Mouse (Mus musculus) left cerebral cortex, postnatal 14 days (tissue): Measurements from ENCODE around the gene She. TPM values are rescaled to one million over a fixed set of nuclear protein-coding genes. Genes with fewer than 3 reads are reported as not detected.
"Not testable (repeated sequence)": the region's sequence is repeated elsewhere in the genome, so short reads cannot be mapped to it uniquely, and the experiment has no call there.

Experiments
- DNase-seq, 2 experiments: peaks; one replicate each; pipeline ENCODE4 v3.0.0; 2021 to 2022; ENCODE audit warnings: low spot score in 2 of 2, mixed read lengths in 1 of 2
- intact Hi-C: fragments of 180-260 bp; cut with DNase I; formaldehyde crosslinking; loops from one replicate; pipeline ENCODE4 v1.15.1; 2025
- total RNA-seq, 2 experiments: library from RNA; stranded (reverse); gene quantifications; 2 replicates each; pipeline ENCODE4 v1.2.3; 2021

The She gene
- total RNA-seq, 2 experiments from 2014 or later, result 3.6 to 3.7 TPM

GRCm38 (mm10) chr3:89858888-89859287 lies 27.7 kb downstream of the She start:
- intact Hi-C loops, result loop anchor here (2.0 to 10.0 kb wide), 4 partner anchors 74 to 404 kb away; partner anchors contain the start of genes Adar and Pmvk
- peak; percentile 80 to 95 for DNase-seq

- no peak for DNase-seq
- intact Hi-C loops, result loop anchor here (2.0 to 10.0 kb wide), 4 partner anchors 75 to 405 kb away; partner anchors contain the start of genes Adar and Pmvk
Observed at GRCm38 (mm10) chr3:89859936-89860335, 28.8 kb downstream of the She start.

DNA sequence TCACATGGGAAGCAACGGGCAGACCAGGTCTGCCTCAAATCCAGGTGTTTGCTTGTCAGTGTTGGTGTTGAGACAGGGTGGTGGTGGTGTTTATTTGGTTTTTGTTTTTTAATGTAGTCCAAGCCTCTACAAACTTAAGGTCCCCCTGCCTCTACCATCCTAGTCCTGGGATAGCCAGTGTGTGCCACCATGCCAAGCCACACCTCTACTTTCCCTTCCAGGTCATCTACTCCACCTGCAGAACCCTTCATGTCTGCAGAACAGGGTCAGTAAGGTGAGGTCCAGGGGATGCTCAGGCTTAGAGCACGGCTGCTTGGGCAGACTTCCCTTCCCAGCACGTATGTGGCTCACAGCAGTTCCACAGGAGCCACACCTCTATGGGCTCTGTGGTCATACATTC lies 29.2 kb downstream of the She start:
- DNase-seq, result no peak
- intact Hi-C loops, result no loop called here

DNA sequence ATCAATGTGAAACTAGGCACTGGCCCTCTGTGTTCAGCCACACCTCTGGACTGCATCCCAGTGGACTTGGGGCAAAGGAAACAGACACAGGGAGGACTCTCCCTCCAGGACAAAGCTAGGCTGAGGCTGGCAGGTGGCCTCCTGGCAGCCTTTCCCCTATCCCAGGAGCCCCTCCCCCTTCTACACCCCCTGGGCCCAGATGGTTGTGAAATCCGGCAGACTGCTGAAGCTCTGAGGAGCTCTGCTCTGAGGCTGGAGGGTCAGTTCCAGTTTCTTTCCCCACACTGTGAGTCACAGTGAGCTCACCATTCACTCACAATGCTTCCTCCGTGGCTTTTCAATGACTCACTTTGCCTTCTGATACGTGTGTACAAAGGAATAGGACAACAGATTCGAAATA lies 29.9 kb downstream of the She start:
- peak; percentile 35 to 58 for DNase-seq
- intact Hi-C loops, result no loop called here

DNA sequence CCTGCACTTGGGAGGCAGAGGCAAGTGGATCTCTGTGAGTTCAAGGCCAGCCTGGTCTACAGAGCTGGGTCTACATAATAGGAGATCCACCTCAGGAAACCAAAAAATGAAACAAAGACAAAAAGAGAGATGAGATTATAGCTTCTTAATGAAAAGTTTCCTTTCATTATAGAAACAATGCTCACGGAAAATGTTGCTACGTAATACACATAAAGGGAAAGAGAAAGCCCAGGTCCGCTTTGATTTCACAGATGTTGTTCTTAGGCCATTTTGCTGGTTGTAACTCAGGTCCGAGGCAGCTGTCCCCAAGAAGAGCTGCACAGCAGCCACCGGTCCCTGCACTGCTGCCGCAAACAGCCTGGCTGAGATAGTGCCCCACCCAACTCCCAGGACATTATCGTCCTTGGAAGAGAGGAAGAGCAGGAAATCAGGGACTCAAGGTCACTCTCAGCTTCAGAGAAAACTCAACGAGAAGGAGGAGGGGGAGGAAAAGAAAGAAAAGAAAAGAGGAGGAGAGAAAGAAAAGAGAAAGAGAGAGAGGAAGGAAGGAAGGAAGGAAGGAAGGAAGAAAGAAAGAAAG lies 31.1 kb downstream of the She start:
- DNase-seq, result no peak
- intact Hi-C loops, result no loop called here

DNA sequence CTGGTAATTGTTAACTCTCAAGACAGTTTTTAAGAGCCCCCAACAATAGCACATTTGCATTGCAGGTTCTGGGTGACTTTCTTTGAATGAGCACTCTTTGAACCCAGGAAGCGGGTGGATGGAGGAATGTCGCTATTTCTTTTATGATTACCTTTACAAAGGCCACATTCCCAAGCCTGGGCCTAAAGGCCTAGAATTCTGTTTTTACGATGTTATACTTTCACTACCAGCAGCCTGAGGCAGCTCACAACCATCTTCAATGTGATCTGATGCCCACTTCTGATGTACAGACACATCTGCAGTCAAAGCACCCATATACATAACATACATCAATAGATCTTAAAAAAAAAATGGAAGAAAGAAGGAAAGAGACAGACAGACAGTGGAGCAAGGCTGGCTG lies 32.1 kb downstream of the She start:
- intact Hi-C loops, DNase-seq: not testable (repeated sequence)

GRCm38 (mm10) chr3:89863716-89864509 lies 32.7 kb downstream of the She start:
- intact Hi-C loops, result no loop called here
- DNase-seq, result no peak

DNA sequence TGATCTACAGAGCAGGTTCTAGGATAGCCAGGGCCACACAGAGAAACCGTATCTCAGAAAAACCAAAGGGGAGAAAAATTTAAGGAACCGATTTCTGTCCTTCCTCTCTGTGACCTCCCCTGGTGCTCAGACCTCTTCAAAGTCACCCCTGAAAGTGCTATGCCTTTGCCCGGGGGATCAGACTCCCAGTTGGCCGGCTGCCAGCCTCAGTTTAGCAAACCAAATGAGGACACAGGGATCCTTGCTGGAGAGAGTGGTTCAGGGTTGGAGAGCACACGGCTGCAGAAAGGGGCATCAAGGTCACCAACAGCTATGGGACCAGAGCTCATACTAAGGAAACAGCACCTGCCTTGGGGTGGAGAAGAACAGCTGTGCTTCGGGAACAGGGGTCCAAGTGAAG lies 33.9 kb downstream of the She start:
- intact Hi-C loops, result no loop called here
- no peak for DNase-seq

GRCm38 (mm10) chr3:89865764-89866163 lies 34.6 kb downstream of the She start:
- no peak for DNase-seq
- intact Hi-C loops, result no loop called here

DNA sequence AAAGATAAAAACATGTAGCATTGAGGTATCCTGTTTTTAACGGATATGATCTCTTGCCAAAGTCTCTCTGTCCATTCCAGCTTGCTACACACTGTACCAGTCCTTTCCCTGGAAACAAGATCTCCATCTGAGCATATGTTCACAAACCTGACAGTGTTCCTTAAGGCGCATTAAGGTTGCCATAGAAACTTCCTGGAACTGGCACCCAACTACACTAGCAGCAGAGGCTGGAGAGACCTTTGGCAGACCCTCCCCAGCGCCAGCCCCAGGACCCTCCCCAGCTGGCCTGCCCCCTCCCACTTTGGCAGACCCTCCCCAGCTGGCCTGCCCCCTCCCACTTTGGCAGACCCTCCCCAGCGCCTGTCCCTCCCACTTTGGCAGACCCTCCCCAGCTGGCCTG lies 36.5 kb downstream of the She start:
- intact Hi-C loops, result no loop called here
- DNase-seq, result peak; percentile 47 to 62

GRCm38 (mm10) chr3:89868357-89868756 lies 37.2 kb downstream of the She start:
- DNase-seq, result no peak
- intact Hi-C loops, result no loop called here

- intact Hi-C loops, result no loop called here
- DNase-seq, result no peak
Observed at GRCm38 (mm10) chr3:89868956-89869355, 37.8 kb downstream of the She start.

GRCm38 (mm10) chr3:89869556-89869955 lies 38.4 kb downstream of the She start:
- intact Hi-C loops, result no loop called here
- no peak for DNase-seq

DNA sequence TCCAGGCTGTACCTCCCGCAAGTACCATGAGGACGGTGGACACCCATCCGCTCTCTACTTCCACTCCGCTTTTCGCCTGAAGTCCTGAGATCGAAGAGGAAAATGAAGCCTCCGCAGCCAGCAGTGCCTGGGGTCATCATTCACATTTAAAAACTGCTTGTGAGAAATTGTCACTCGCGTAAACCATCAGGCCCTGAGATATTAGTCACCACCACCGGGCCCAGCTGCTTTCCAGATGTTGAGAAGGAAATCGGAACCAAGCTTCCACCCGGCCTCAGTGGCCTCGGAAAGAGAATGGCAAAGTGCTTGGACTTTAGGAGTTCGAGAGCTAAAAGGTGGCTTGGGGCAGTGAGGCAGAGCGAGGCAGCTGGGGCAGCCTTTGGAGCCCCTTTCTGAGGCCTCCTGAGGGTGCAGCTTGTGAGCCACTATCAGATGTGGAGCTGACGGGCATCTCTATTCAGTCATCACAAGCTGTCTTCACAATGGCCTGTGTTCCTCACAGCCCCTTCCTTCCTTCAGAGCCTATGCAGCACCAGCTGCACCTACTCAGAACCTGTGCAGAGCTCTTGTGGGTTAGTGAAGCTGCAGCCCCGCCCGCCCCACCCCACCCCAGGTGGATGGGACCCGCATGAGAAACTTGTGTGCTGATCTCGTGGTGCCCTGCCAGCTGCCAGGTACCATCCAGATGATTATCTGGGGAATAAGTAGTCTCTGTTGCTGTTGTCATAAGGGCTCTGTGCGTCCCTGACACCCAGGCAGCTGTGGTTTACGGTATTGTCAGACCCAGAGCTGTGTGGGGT lies 39.5 kb downstream of the She start:
- no peak for DNase-seq
- intact Hi-C loops, result no loop called here

GRCm38 (mm10) chr3:89871339-89871914 lies 40.3 kb downstream of the She start:
- intact Hi-C loops, result no loop called here
- DNase-seq, result no peak

GRCm38 (mm10) chr3:89872209-89872608 lies 41.0 kb downstream of the She start:
- no peak for DNase-seq
- intact Hi-C loops, result no loop called here

GRCm38 (mm10) chr3:89872684-89873083 lies 41.5 kb downstream of the She start:
- intact Hi-C loops, result no loop called here
- no peak for DNase-seq

- intact Hi-C loops, result no loop called here
- DNase-seq, result no peak
Observed at GRCm38 (mm10) chr3:89874076-89874475, 42.9 kb downstream of the She start.

DNA sequence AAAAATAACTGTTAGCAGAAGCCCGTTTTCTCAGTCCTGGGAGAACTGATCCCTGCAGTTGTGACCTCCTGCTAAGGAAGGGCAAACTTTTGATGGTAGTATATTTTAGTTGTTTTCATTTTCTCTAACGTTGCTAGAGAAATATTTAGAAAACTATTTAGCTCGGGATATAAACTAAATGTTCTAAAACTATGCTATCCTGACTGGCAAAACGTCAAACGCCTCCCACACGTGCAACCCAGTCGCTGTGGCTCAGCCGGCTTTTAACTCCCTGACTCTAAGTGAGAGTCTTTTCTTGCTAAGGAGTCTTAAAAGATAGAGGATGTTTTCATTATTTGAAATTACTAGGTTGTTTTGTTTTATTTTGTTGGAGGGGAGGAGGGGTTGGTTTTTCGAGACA lies 43.9 kb downstream of the She start:
- intact Hi-C loops, result loop anchor here (5.0 kb wide), 1 partner anchor 37 kb away; the partner anchor contains the start of gene Il6ra
- peak in 1 of 2 experiments; percentile 24 for DNase-seq

GRCm38 (mm10) chr3:89875781-89876180 lies 44.6 kb downstream of the She start:
- intact Hi-C loops, result loop anchor here (5.0 kb wide), 1 partner anchor 37 kb away; the partner anchor contains the start of gene Il6ra
- DNase-seq, result no peak
